Mouse (Mus musculus) 3T3-L1 (cell line): Measurements from ENCODE around the gene Dctpp1.

ENCODE experiments used
- DNase-seq: peaks from one replicate; pipeline ENCODE4 v3.0.0-alpha.2; 2015; ENCODE audit warnings: low read depth, low spot score

The Dctpp1 gene

GRCm38 (mm10) chr7:127260309-127261111, at the start of gene Dctpp1:
Gene Dctpp1 (minus strand): TSS chr7:127260709.
- DNase-seq, result peak; percentile 99

DNA sequence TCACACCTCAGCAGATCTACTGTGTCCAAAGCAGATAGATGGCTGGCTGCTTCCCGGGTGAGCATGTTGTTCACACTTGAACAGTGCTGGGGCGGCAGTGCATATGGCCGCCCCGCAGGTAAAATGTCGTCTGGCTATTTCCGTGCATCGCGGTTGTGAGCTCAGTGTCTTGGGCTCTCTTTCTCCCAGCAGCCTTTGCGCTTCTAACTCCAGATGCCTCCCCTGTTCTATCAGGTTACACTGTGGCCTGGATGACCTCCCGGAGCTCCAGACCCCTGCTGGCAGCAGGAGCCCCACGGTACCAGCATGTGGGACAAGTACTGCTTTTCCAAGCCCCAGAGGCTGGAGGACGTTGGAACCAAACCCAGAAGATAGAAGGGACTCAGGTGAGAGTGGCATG, 49.4 kb upstream of the Dctpp1 start:
- DNase-seq, result no peak

DNA sequence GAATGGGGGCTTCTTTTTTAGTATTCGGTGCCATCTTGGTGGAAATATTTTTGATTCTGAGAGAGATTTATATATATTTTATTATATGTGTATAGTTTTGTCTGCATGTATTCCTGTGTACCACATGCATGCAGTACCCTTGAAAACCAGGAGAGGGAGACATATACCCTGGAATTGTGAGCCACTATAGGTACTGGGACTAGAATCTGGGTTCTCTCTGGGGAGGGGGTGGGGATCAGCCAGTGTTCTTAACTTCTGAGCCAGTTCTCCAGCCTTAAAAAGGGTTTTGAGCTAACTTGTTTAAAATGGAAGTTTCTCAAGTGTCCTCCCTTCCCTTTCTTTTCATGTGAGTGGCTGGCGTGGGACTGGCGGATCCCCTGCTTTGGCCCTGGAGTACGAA, 48.4 kb upstream of the Dctpp1 start:
- peak; percentile 85 for DNase-seq

- DNase-seq, result no peak
Observed at GRCm38 (mm10) chr7:127308431-127308830, 47.9 kb upstream of the Dctpp1 start.

GRCm38 (mm10) chr7:127297586-127298193, 37.2 kb upstream of the Dctpp1 start:
- DNase-seq, result no peak

GRCm38 (mm10) chr7:127296786-127297555, 36.5 kb upstream of the Dctpp1 start:
- DNase-seq, result no peak

GRCm38 (mm10) chr7:127296098-127296497, 35.6 kb upstream of the Dctpp1 start, which contains the start of gene Itgal:
Gene Itgal (plus strand): TSS chr7:127296260.
- DNase-seq, result no peak

- no peak for DNase-seq
Observed at GRCm38 (mm10) chr7:127290142-127290541, 29.6 kb upstream of the Dctpp1 start.

DNA sequence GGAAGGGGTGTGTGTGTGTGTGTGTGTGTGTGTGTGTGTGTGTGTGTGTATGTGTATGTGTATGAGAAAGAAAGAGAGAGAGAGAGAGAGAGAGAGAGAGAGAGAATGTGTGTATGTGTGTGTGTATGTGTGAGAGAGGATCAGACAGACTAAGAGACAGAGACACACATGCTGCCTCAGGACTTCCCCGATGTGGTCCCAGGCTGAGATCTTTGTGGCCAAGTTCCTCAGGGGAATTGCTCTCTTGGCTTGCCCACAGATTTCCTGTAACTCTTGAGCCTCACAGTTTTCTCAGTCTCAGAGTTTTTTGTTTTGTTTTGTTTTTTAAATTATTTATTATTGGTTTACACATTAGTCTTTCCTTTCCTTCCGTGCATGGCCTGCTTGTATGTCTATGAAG, 28.8 kb upstream of the Dctpp1 start:
- no peak for DNase-seq

- no peak for DNase-seq
Observed at GRCm38 (mm10) chr7:127287940-127288339, 27.4 kb upstream of the Dctpp1 start.

- DNase-seq, result no peak
Observed at GRCm38 (mm10) chr7:127285154-127285553, 24.6 kb upstream of the Dctpp1 start.

- DNase-seq, result no peak
Observed at GRCm38 (mm10) chr7:127282190-127282589, 21.7 kb upstream of the Dctpp1 start.

GRCm38 (mm10) chr7:127281114-127281513, 20.6 kb upstream of the Dctpp1 start:
- no peak for DNase-seq

DNA sequence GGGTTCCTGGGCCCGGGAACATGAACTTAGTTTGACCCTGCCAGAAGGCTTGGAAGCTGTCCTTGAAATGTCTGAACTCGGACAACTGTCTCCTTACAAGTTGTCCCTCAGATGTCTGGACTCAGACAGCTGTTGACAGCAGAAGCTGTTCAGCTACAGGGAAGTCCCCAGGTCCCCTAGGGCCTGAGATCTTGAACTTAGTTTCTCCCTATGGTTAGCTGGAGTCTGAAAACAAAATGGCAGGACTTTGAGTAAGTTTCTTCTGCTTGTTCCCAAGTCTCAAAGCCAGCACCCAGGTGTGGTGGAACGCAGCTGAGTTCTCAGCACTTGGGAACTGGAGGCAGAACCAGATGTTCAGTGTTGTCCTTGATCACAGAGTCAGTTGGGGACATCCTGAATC, 19.6 kb upstream of the Dctpp1 start:
- no peak for DNase-seq

- DNase-seq, result peak; percentile 41
Observed at GRCm38 (mm10) chr7:127278311-127278710, 17.8 kb upstream of the Dctpp1 start.

DNA sequence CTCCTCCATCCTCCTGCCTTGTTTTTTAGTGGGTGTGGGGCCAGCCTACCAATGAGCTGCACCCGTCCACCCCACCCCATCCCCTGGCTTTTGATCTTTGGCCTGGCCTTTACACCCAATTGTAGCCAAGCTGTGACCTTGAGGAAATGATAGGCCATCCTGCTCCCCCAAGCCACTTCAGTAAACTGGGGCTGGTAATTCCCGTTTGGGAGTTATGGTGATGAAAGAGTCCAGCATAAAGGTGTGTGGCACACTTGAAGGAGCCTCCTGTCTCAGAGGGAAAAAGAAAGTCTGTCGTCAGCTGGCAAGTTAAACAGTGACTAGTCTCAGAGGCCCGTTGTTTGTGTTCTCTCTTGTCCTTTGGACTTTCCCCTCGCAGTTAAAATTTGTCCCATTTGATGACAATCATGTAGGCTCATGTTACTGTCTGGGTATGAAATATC, 16.0 kb upstream of the Dctpp1 start:
- DNase-seq, result no peak

- peak; percentile 90 for DNase-seq
Observed at GRCm38 (mm10) chr7:127273925-127274789, 13.6 kb upstream of the Dctpp1 start, which contains the start of gene Sephs2. Gene Sephs2 (minus strand): TSS chr7:127274055.

GRCm38 (mm10) chr7:127273118-127273923, 12.8 kb upstream of the Dctpp1 start:
- DNase-seq, result no peak

DNA sequence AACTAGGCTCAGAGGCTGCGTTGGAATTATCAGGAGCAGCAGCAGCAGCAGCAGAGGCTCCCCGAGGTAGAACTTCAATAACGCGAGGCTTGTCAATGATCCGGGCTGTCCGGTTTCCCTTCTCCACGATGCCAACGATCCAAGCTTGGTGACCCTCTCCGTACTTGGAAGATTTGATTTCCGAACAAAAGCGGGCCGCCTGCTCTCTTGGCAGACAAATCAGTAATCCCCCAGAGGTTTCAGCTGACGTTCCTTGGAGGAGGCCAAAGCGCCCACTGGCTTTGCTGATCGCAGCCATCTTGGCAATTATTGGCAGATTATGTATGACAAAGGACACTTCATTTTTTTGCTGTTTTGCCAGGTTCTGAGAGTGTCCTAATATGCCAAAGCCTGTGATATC, 12.1 kb upstream of the Dctpp1 start:
- no peak for DNase-seq

GRCm38 (mm10) chr7:127271093-127271492, 10.6 kb upstream of the Dctpp1 start:
- no peak for DNase-seq
